1 mouse cellular context compared by ENCODE assay signal in the genomic region with DNA sequence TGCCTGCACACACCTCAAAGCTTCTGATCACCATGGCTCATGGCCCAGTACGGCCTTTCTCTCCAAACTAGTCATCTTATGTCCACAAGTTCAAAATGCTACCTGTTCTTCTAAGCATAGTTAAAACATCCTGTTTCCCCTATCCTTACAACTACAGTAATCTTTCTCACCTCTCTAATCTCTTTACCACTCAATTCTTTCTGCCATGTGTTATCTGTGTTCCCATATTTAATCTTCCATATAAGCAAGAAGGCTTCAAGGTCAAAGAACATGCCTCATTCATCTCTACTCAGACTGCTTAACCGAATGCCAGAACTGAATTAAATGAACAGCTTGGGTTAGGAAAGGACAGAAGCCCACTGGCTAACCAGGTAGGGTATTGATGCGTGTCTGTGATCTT.
A peak's percentile ranks its signal among the peaks of the same experiment; 100 is the strongest.
TF ChIP-seq lines count a peak whose summit lies in the region.

No protein-coding gene starts in this region.

TF ChIP-seq in MEL, 35 proteins besides CTCF, POLR2A, EP300 and RAD21 (continued from another document):
- TF ChIP-seq NELFE (IDR thresholded peaks at IDR 0.05; ENCODE audit: low read depth, low read length) (no peak), MYB (IDR thresholded peaks at IDR 0.05; ENCODE audit: low read depth, low read length) (no peak), E2F4 (IDR thresholded peaks at IDR 0.05; ENCODE audit: borderline replicate concordance, low read depth, low read length) (no peak), MEF2A (IDR thresholded peaks at IDR 0.05; ENCODE audit: extremely low read depth, insufficient replicate concordance, low read depth, low read length, poor library complexity, severe bottlenecking) (no peak), POLR2AphosphoS2 (IDR thresholded peaks at IDR 0.05; ENCODE audit: low read length) (no peak), TCF12 (IDR thresholded peaks at IDR 0.05; ENCODE audit: low read depth, low read length) (peak; percentile 49; the same call in 1 of the 2 replicates), ETS1 (IDR thresholded peaks at IDR 0.05; ENCODE audit: low read depth, low read length) (0 out of 2 replicates have a peak, but pooled peaks have one; percentile 21), CHD2 (IDR thresholded peaks at IDR 0.05; ENCODE audit: low read length) (no peak), ELF1 (IDR thresholded peaks at IDR 0.05; ENCODE audit: low read depth, low read length) (no peak), SIN3A (IDR thresholded peaks at IDR 0.05; ENCODE audit: low read length) (peak; percentile 19; the same call in 1 of the 2 replicates), GATA1 (IDR thresholded peaks at IDR 0.05; ENCODE audit: low read depth, low read length) (peak; percentile 72), MAX (IDR thresholded peaks at IDR 0.05; ENCODE audit: low read length) (no peak), RCOR1 (IDR thresholded peaks at IDR 0.05; ENCODE audit: low read depth, low read length) (0 out of 2 replicates have a peak, but pooled peaks have one; percentile 31), JUND (IDR thresholded peaks at IDR 0.05; ENCODE audit: low read depth, low read length) (no peak), MAFK (IDR thresholded peaks at IDR 0.05; ENCODE audit: borderline replicate concordance, low read depth, low read length) (no peak), USF2 (IDR thresholded peaks at IDR 0.05; ENCODE audit: borderline replicate concordance in 1 of 2, insufficient read depth in 1 of 2, low read depth in 1 of 2, low read length in 2 of 2) (no peak)
